Mouse (Mus musculus) splenic B cell, adult 2 months (primary cell): Measurements from ENCODE around the gene Ppp1r14c.

Experiments used
- DNase-seq: peaks from one replicate; pipeline ENCODE4 v3.0.0-alpha.2; 2011; ENCODE audit warnings: low read depth, low spot score
- H3K27me3 ChIP-seq: 2 replicates; pipeline ENCODE4 v1.6.1; 2012; ENCODE audit warnings: mild to moderate bottlenecking, low read length, moderate library complexity, mixed read lengths; ENCODE audit not compliant: control insufficient read depth, poor library complexity, insufficient read depth, severe bottlenecking
- H3K36me3 ChIP-seq: 2 replicates; pipeline ENCODE4 v1.6.1; 2012; ENCODE audit warnings: mild to moderate bottlenecking, low read length, moderate library complexity, mixed read lengths; ENCODE audit not compliant: control insufficient read depth, poor library complexity, insufficient read depth, severe bottlenecking

Gene Ppp1r14c

GRCm38 (mm10) chr10:3394193-3394592 lies 28.3 kb downstream of the Ppp1r14c start:
- Histone ChIP-seq H3K27me3 (no peaks in the 10 kb centered on the region), H3K36me3 (no peaks in the 10 kb centered on the region)
- DNase-seq = no peak

GRCm38 (mm10) chr10:3394671-3395288 lies 28.9 kb downstream of the Ppp1r14c start:
- H3K27me3 ChIP-seq = no peaks in the 10 kb centered on the region
- no peaks in the 10 kb centered on the region for H3K36me3 ChIP-seq
- no peak for DNase-seq

GRCm38 (mm10) chr10:3395341-3395931 lies 29.6 kb downstream of the Ppp1r14c start:
- DNase-seq = no peak
- H3K36me3 ChIP-seq = no peaks in the 10 kb centered on the region

GRCm38 (mm10) chr10:3396008-3396795 lies 30.3 kb downstream of the Ppp1r14c start:
- Histone ChIP-seq H3K36me3 (no peaks in the 10 kb centered on the region), H3K27me3 (no peaks in the 10 kb centered on the region)
- DNase-seq = no peak

More at GRCm38 (mm10) chr10:3395341-3395931, 29.6 kb downstream of the Ppp1r14c start:
- H3K27me3 ChIP-seq = no peaks in the 10 kb centered on the region

GRCm38 (mm10) chr10:3397406-3397805 lies 31.5 kb downstream of the Ppp1r14c start:
- no peaks in the 10 kb centered on the region for H3K27me3 ChIP-seq
- no peaks in the 10 kb centered on the region for H3K36me3 ChIP-seq
- no peak for DNase-seq

- DNase-seq = no peak
- no peaks in the 10 kb centered on the region for H3K36me3 ChIP-seq
These were observed 32.2 kb downstream of the Ppp1r14c start for GRCm38 (mm10) chr10:3398051-3398450.

GRCm38 (mm10) chr10:3402284-3402683 lies 36.4 kb downstream of the Ppp1r14c start:
- no peak for DNase-seq
- H3K27me3 ChIP-seq = no peaks in the 10 kb centered on the region
- H3K36me3 ChIP-seq = no peaks in the 10 kb centered on the region

More at GRCm38 (mm10) chr10:3398051-3398450, 32.2 kb downstream of the Ppp1r14c start:
- no peaks in the 10 kb centered on the region for H3K27me3 ChIP-seq

- Histone ChIP-seq H3K36me3 (no peaks in the 10 kb centered on the region), H3K27me3 (no peaks in the 10 kb centered on the region)
- DNase-seq = no peak
These were observed 37.7 kb downstream of the Ppp1r14c start for GRCm38 (mm10) chr10:3403416-3404137.

GRCm38 (mm10) chr10:3404362-3404761 lies 38.5 kb downstream of the Ppp1r14c start:
- no peaks in the 10 kb centered on the region for H3K27me3 ChIP-seq
- no peaks in the 10 kb centered on the region for H3K36me3 ChIP-seq
- no peak for DNase-seq

GRCm38 (mm10) chr10:3406280-3406679 lies 40.4 kb downstream of the Ppp1r14c start:
- DNase-seq = no peak
- no peaks in the 10 kb centered on the region for H3K27me3 ChIP-seq

GRCm38 (mm10) chr10:3408036-3408661 lies 42.3 kb downstream of the Ppp1r14c start:
- no peak for DNase-seq
- H3K36me3 ChIP-seq = no peaks in the 10 kb centered on the region
- H3K27me3 ChIP-seq = no peaks in the 10 kb centered on the region

More at GRCm38 (mm10) chr10:3406280-3406679, 40.4 kb downstream of the Ppp1r14c start:
- H3K36me3 ChIP-seq = no peaks in the 10 kb centered on the region

- Histone ChIP-seq H3K27me3 (no peaks in the 10 kb centered on the region), H3K36me3 (no peaks in the 10 kb centered on the region)
- DNase-seq = no peak
These were observed 42.8 kb downstream of the Ppp1r14c start for GRCm38 (mm10) chr10:3408699-3409098.

GRCm38 (mm10) chr10:3411222-3411621 lies 45.4 kb downstream of the Ppp1r14c start:
- Histone ChIP-seq H3K27me3 (no peaks in the 10 kb centered on the region), H3K36me3 (no peaks in the 10 kb centered on the region)
- no peak for DNase-seq

- no peak for DNase-seq
- Histone ChIP-seq H3K27me3 (no peaks in the 10 kb centered on the region), H3K36me3 (no peaks in the 10 kb centered on the region)
These were observed 45.8 kb downstream of the Ppp1r14c start for GRCm38 (mm10) chr10:3411639-3412038.
